Mouse (Mus musculus) MEL (cell line): ENCODE data around the gene Chd3. TPM values are rescaled to one million over a fixed set of nuclear protein-coding genes. Genes with fewer than 3 reads are reported as not detected.

ENCODE experiments used
- DNase-seq: peaks from one replicate; pipeline ENCODE4 v3.0.0; 2011; ENCODE audit warnings: low read depth, low spot score
- H3K27ac ChIP-seq: 2 replicates; pipeline ENCODE4 v1.5.1; 2012; ENCODE audit warnings: low read depth, mild to moderate bottlenecking, control low read depth, low read length, moderate library complexity; ENCODE audit not compliant: control insufficient read depth
- H3K27me3 ChIP-seq, 2 experiments: fragments of 150-350 bp in 1 of 2; sonication (generic) in 1 of 2; 2 replicates each; pipeline ENCODE4 v1.6.1; 2012; ENCODE audit warnings: low read length in 2 of 2, mild to moderate bottlenecking in 2 of 2, improper control_type of control experiment in 1 of 2, moderate library complexity in 1 of 2; ENCODE audit not compliant: insufficient read depth in 2 of 2, control insufficient read depth in 1 of 2
- H3K36me3 ChIP-seq, 2 experiments: 2 replicates each; pipeline ENCODE4 v1.6.1; 2012 to 2014; ENCODE audit warnings: low read length in 2 of 2, improper control_type of control experiment in 1 of 2, inconsistent platforms in 1 of 2, mild to moderate bottlenecking in 1 of 2; ENCODE audit not compliant: insufficient read depth in 2 of 2, control insufficient read depth in 1 of 2
- H3K4me1 ChIP-seq, 2 experiments: fragments of 150-350 bp in 1 of 2; sonication (generic) in 1 of 2; 2 replicates each; pipeline ENCODE4 v1.6.1; 2012; ENCODE audit warnings: low read length in 2 of 2, improper control_type of control experiment in 1 of 2, mild to moderate bottlenecking in 1 of 2; ENCODE audit not compliant: insufficient read depth in 2 of 2, control insufficient read depth in 1 of 2
- H3K4me3 ChIP-seq, 2 experiments: fragments of 150-350 bp in 1 of 2; sonication (generic) in 1 of 2; 2 replicates each; pipeline ENCODE4 v1.5.1; 2012; ENCODE audit warnings: low read depth in 2 of 2, low read length in 2 of 2, mild to moderate bottlenecking in 2 of 2, moderate library complexity in 2 of 2, control low read depth in 1 of 2, improper control_type of control experiment in 1 of 2; ENCODE audit not compliant: control insufficient read depth in 1 of 2, insufficient read depth in 1 of 2
- H3K79me2 ChIP-seq: 2 replicates; pipeline ENCODE4 v1.6.1; 2012; ENCODE audit warnings: mild to moderate bottlenecking, low read length, moderate library complexity; ENCODE audit not compliant: control insufficient read depth, poor library complexity, insufficient read depth
- H3K9ac ChIP-seq: 2 replicates; pipeline ENCODE4 v1.6.1; 2012; ENCODE audit warnings: low read depth, mild to moderate bottlenecking, control low read depth, low read length, moderate library complexity; ENCODE audit not compliant: control insufficient read depth, poor library complexity, severe bottlenecking
- H3K9me3 ChIP-seq: fragments of 150-350 bp; sonication (generic); replicated peaks from 2 replicates; pipeline ENCODE4 v1.6.1; 2012; ENCODE audit warnings: mild to moderate bottlenecking, low read length, improper control_type of control experiment, moderate library complexity; ENCODE audit not compliant: insufficient read depth
- CHD1 ChIP-seq: IDR thresholded peaks from 2 replicates; pipeline ENCODE4 v1.6.1; 2012; ENCODE audit warnings: low read depth, mild to moderate bottlenecking, inconsistent platforms, low read length, improper control_type of control experiment
- EP300 ChIP-seq, 2 experiments: IDR thresholded peaks; 2 replicates each; pipeline ENCODE4 v1.6.1; 2011; ENCODE audit warnings: improper control_type of control experiment in 2 of 2, low read length in 2 of 2, low read depth in 1 of 2, mild to moderate bottlenecking in 1 of 2
- ETS1 ChIP-seq: IDR thresholded peaks from 2 replicates; pipeline ENCODE4 v1.6.1; 2012; ENCODE audit warnings: low read depth, mild to moderate bottlenecking, inconsistent platforms, low read length, improper control_type of control experiment, moderate library complexity
- GATA1 ChIP-seq: IDR thresholded peaks from 2 replicates; pipeline ENCODE4 v1.6.1; 2011; ENCODE audit warnings: low read depth, low read length, improper control_type of control experiment
- HCFC1 ChIP-seq: IDR thresholded peaks from 2 replicates; pipeline ENCODE4 v1.6.1; 2012; ENCODE audit warnings: low read depth, mild to moderate bottlenecking, inconsistent platforms, low read length, improper control_type of control experiment, moderate library complexity
- JUND ChIP-seq: IDR thresholded peaks from 2 replicates; pipeline ENCODE4 v1.6.1; 2011; ENCODE audit warnings: low read depth, mild to moderate bottlenecking, improper control_type of control experiment, low read length
- MEF2A ChIP-seq: IDR thresholded peaks from 2 replicates; pipeline ENCODE4 v1.6.1; 2014; ENCODE audit warnings: low read depth, mild to moderate bottlenecking, inconsistent platforms, low read length, improper control_type of control experiment; ENCODE audit not compliant: poor library complexity, insufficient replicate concordance, severe bottlenecking; ENCODE audit errors: extremely low read depth
- MXI1 ChIP-seq: IDR thresholded peaks from 2 replicates; pipeline ENCODE4 v1.6.1; 2011; ENCODE audit warnings: mild to moderate bottlenecking, low read depth, low read length, improper control_type of control experiment
- SIN3A ChIP-seq: IDR thresholded peaks from 2 replicates; pipeline ENCODE4 v1.6.1; 2012; ENCODE audit warnings: low read length, improper control_type of control experiment, inconsistent platforms
- SMC3 ChIP-seq: IDR thresholded peaks from 2 replicates; pipeline ENCODE4 v1.6.1; 2011; ENCODE audit warnings: low read depth, low read length, improper control_type of control experiment
- UBTF ChIP-seq: IDR thresholded peaks from 2 replicates; pipeline ENCODE4 v1.6.1; 2012; ENCODE audit warnings: low read depth, mild to moderate bottlenecking, inconsistent platforms, low read length, improper control_type of control experiment, moderate library complexity, borderline replicate concordance; ENCODE audit not compliant: insufficient read depth
- ZMIZ1 ChIP-seq: IDR thresholded peaks from 2 replicates; pipeline ENCODE4 v1.6.1; 2012; ENCODE audit warnings: low read depth, mild to moderate bottlenecking, inconsistent platforms, low read length, improper control_type of control experiment, moderate library complexity
- ZNF384 ChIP-seq: IDR thresholded peaks from 2 replicates; pipeline ENCODE4 v1.6.1; 2012; ENCODE audit warnings: low read depth, mild to moderate bottlenecking, inconsistent platforms, low read length, improper control_type of control experiment
- polyA plus RNA-seq, 2 experiments: library from polyadenylated mRNA; stranded (reverse) in 1 of 2; unstranded in 1 of 2; fragments of >175 nt in 1 of 2; fragments of >200 nt in 1 of 2; gene quantifications; 2 replicates each; pipeline versions ENCODE4 v1.2.1 to v1.2.4; 2012; ENCODE audit warnings: low replicate concordance in 2 of 2, low read depth in 1 of 2; ENCODE audit not compliant: insufficient read length in 2 of 2, insufficient read depth in 1 of 2, missing spikeins in 1 of 2
- total RNA-seq: library from RNA; depleted of rRNA; stranded (reverse); fragments of 300-350 nt; gene quantifications from 2 replicates; pipeline ENCODE4 v1.2.3, GENCODE M21; 2012

The Chd3 gene
- total and polyA plus RNA-seq, 3 experiments = 37.3 to 84.9 TPM; not detected in 1

DNA sequence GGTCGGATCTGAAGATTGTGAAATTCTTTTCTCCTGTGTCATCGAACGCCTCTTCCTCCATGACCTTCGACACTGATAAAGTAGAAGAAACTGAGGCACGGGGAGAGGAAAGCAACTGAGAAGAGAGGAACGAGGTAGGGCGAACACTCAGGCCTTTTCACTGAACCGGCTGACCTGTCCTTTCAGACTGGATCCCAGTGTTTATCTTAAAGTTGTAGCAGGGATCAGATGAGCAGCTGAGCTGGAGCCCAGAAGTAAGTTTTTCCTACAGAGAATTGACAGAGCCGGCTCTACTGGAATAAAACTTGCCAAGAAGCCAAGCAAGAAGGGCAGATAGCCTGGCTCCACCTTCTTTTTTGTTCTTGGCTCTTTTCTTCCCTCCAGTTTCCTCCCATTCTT, 1.6 kb upstream of the Chd3 start:
- H3K4me3 ChIP-seq = peak overlapping the region; percentile 23 to 35; a peak in 3 of 4 replicates
- peaks cover 0 to 26% of the 10 kb centered on the region in 2 experiments; a peak in 2 of 4 replicates for H3K36me3 ChIP-seq
- peaks cover 16% of the 10 kb centered on the region for H3K79me2 ChIP-seq
- H3K27me3 ChIP-seq = no peaks in the 10 kb centered on the region
- DNase-seq = peak; percentile 53
- peaks cover 13 to 34% of the 10 kb centered on the region in 2 experiments for H3K4me1 ChIP-seq
- peak overlapping the region; percentile 49 for H3K9ac ChIP-seq
- TF ChIP-seq SMC3 (no peak), MEF2A (no peak), GATA1 (0 out of 2 replicates have a peak, but pooled peaks have one; percentile 17), ZMIZ1 (no peak), EP300 (IDR thresholded peaks at IDR 0.05; ENCODE audit: low read depth in 1 of 2, low read length in 2 of 2) (0 out of 4 replicates have a peak, but pooled peaks of 1 of the 2 experiments have one; percentile 39)
- TF ChIP-seq, all 39 proteins: peak for 2
- Histone ChIP-seq H3K27ac (peak overlapping the region; percentile 67), H3K9me3 (no peaks in the 10 kb centered on the region)

DNA sequence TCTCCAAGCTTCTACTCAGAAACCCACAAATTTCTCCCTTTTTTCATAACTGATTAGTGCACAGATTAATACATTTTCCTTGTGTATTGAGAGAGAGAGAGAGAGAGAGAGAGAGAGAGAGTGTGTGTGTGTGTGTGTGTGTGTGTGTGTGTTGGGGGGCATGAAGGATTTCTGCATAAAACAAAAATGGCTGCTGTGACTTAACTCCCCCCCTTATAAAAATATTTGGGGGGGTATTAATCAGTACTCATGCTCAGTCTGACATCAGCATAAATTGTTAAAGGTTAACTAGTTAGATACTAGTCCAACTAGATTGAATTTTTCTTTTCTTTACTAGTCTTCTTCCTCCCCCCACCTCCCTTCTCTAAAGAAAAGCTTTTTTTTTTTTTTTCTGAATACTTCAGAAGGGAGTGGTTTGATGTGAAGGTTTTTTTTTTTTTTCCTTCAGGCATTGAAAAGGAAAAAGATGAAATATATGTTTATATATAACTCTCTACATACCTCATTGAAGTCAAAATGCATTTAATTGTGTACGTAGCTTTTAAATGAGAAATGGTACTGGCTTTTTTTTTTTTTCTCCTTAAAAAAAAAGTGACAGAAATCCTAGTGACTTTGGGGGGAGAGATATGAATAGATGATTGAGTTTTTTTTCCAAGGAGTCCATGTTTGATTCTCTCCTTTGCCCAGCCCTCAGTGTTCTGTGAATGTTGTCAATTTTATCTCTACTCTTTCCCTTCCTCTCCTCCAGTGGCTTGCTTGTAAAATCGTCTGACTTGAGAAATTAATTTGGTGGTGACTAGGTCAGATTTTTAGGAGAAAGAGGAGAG, 997 bp upstream of the Chd3 start:
- peak overlapping the region; percentile 50 for H3K9ac ChIP-seq
- peak; percentile 55 for DNase-seq
- peak; percentile 65; the same call in 1 of the 2 replicates for TF ChIP-seq CHD1
- TF ChIP-seq HCFC1 = peak; percentile 23; the same call in 1 of the 2 replicates
- 0 out of 2 replicates have a peak, but pooled peaks have one; percentile 41 for TF ChIP-seq ETS1
- TF ChIP-seq MXI1 = 0 out of 2 replicates have a peak, but pooled peaks have one; percentile 8
- TF ChIP-seq JUND = no peak
- TF ChIP-seq UBTF = no peak
- peak; percentile 97 for TF ChIP-seq ZNF384
- peak; percentile 35; the same call in 1 of the 2 replicates for TF ChIP-seq SIN3A
- TF ChIP-seq, all 39 proteins: peak for 6
- Histone ChIP-seq H3K4me1 (peaks cover 13 to 40% of the 10 kb centered on the region in 2 experiments), H3K27ac (peak overlapping the region; percentile 67), H3K9me3 (no peaks in the 10 kb centered on the region), H3K27me3 (no peaks in the 10 kb centered on the region), H3K79me2 (peaks cover 16% of the 10 kb centered on the region), H3K4me3 (peak overlapping the region; percentile 23 to 63), H3K36me3 (peaks cover 0 to 26% of the 10 kb centered on the region in 2 experiments; a peak in 2 of 4 replicates)
